Mouse (Mus musculus) megakaryocyte progenitor cell, adult 5-6 weeks (primary cell): ENCODE measurements at regions not wholly inside any gene's neighbourhood (a gene's known extent, or its start where the extent isn't known, plus 50 kb on each side); places are given as distances from the start of the nearest gene placed in this dataset.

Source experiments
- ATAC-seq: replicated peaks from 2 replicates; pipeline ENCODE4 v1.8.0; 2016; ENCODE audit warnings: mild to moderate bottlenecking, moderate TSS enrichment, inconsistent platforms; ENCODE audit not compliant: poor library complexity

DNA sequence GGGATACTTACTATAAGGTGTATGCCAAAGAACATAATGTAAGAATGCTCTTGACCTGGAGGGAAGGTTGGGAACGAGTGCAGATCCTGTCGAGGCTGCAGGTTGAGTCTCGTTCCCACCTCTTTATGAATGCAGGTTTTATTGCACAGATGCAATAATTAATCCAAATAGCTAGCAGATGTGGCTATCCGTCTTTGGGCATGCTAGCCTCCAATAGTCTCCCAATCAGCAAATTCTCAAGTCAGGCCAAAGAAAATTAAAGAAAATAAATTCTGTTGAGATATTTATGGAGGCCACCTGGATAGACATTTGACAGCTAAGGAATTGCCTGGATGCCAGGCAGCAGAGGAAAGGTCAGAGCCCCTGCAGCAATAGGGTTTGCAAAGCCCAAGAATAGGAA is 175.7 kb upstream of the Spag17 start:
- ATAC-seq = no peak

DNA sequence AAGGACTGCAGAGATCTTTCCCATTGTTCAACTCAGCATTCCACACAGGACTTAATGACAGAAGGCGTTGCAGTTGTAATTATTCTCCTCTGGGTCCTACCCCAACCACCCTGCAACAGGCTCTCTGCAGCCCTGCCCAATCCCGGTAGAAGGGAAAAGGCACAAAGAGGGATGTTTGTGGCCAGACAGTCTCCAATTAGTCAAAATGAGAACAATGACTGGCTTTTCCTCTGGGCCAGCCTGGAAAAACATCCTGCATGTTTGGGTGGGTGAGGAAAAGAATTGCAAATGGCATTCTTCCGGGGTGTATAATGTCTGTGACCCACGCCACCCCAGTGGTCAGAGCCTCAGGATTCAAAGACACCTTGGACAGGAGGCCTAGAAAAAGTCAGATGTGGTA is 168.8 kb upstream of the Spag17 start:
- ATAC-seq = no peak

DNA sequence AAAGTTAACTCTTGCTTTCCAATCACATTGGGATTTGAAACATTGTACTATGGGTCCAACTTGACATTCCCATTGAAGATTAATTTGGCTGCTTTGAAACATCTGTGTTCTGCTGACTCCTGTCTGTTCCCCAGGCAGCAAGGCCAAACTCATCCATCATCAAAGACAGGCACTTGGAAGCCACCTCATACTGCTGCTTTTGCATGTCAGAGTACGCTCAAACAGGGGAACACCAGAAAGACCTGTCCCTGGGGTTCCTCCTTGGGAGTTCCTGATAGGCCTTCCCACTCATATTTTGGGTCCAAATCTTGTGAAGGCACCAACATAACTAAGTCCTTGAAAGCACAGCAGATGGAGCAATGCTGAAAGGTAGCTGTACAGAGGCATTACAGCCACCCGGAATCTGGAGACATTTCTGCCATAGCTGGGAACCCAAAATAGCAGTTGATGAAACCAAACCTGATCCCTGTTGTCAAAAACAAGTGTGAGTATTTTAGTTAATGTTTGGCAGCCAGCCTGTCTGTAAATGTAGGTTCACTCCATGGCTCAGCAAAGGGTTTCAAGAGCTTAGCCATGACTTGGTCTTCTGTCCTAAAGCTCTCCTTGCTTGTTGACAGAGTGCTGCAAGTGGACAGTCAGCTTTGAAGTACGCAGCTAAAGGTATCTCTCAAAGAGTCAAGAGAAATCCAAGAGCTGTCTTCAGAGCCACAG is 147.0 kb upstream of the Spag17 start:
- no peak for ATAC-seq

DNA sequence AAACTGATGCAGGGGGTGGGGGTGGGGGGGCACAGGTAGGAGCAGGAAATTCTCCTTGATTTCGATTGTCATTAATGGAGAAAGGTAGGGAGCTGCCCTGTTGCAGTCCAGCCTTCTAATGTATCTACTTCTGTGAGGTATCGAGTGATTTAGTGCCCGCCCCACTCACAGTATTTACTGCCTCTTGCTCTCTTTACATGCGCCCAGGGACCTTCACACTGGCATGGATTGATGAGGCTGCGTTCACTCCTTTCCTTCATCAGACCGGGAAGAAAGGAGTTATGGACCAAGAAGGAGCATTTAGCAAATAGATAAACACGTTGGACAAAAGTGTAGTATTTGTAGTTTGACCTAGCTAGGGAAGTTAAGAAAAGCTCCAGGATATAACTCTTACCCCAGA is 145.6 kb upstream of the Spag17 start:
- no peak for ATAC-seq

DNA sequence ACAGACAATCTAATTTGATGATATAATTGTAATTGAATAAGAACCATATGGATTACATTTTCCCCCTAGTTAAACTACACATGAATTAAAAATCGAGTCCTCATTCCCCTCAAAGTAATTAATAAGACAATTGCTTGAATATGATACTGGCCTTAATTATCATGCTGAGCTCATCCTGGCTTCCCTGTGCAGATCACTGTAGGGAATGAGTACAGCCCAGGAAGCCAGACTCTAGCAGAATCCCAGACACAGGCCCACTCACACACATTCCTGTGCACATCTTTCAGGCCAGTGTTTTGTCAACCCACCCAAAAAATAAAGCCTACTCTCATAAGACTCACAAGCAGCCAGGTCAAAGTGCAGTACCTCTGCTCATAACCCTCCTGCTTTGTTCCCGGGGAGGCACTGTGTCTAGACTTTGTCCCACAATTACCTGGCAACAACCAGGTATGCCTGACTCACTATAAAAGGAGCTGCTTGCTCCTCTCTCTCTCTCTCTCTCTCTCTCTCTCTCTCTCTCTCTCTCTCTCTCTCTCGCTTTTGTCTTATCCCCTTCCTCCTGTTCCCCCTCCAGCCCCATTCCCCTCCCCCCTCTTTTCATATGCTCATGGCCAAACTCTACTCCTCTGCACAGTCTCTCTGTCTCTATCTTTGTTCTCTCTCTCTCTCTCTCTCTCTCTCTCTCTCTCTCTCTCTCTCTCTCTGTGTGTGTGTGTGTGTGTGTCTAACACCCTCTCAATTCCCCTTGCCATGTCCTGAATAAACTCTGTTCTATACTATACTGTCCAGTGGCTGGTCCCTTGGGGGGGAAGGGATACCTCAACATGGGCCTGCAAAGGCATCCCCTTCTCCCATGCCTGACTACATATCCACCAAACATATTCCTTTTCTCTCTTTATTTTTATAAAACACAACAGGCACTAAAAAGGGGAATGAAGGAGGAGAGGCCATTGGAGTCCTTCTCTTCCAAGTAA is 143.7 kb upstream of the Spag17 start:
- ATAC-seq = no peak

DNA sequence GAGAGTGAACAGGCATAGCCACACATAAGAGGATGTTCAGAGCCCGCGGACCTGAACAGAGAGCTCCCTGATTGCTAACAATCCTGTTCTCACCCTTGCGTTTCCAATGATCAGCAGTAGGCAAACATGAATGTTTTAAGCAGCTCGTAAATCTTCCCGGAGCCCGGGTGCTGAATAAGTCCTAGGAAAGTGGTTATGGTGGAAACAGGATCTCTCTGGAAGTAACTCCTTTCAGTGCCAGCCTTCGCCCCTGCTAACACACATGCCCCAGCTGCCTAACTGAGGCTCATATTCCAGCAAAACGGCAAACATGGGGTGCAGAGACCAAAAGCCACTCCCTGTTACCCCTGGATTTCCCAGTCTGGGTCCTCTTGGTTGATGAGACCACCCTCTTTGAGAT is 135.5 kb upstream of the Spag17 start:
- ATAC-seq = no peak

DNA sequence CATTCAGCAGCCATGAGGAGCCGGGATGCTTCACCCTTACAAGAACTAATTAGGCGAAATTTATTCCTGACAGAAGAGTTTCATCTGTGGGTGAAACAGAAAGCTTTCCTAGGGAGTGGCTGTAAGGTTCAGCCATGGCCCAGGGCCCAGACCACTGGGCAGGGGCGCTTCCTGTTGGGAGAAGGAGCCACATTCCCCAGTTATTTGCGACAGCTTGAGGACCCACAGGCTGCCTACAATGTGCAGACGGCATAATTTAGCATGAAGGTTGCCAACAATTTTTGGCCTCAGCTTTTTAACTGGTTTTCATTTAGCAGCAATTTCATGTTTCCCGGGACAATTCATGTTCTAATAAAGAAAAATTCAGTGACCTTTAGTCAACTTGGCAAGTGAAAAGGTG is 106.7 kb upstream of the Spag17 start:
- ATAC-seq = no peak

DNA sequence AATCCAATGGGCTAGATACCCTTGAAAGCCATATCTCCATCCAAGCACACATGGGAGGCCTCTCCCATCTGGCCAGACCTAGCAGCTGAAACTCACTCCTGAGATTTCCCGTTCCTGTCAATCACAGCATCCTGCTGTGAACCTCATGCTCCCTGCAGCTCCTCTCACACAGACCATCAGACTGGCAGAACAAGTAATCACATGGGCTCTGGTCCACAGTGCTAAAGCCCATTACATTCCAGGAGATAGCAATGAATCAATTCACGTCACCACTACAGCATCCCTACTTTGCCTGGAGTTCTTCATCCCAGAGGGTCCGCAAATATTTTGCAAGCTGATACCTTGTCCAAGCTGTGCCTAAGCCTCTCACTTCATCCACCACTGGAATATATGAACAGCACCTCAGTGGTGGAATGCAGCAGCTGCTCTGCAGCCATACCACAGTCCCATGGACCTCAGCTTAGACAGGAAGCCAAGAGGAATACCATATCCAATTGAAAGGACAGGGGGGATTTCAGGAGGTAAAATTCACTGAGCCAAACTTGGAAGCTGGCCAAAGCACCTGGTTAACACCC is 99.2 kb upstream of the Spag17 start:
- ATAC-seq = no peak

DNA sequence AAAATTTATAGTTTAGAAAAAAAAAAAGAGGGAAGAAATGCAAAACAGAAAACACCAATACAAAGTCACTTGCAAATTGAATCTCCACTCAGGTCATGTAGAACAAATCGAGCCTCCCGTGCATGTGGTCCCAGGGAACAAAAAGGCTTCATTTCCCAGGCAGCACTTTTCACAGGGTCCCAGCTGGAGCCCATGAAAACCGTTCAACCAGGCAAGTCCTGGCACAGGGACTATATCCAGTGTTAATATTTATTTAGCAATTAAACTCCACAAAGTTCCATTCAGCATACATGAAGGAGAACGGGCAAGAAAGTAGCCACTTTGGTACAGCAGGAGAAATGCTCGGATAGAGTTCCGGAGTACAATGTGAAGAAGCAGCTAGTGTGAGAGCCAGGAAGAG is 93.9 kb upstream of the Spag17 start:
- no peak for ATAC-seq

DNA sequence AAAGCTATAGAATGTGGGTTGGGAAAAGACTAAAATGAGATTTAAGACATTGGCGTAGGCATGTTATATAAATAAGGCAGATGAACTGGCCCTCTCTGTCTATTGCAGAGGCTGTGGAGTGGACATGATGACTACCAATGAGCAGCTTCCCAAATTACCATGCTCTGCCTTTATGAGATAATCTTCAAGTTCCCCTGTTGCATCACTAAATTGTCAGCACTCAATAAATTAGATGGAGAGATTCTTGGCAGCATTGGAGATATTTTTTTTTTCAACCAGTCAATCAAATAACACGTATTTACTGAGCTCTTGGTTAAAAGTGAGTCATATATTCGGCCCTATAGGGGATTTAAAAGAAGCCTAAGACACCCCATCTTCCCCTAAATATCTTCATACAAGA is 91.6 kb upstream of the Spag17 start:
- no peak for ATAC-seq

DNA sequence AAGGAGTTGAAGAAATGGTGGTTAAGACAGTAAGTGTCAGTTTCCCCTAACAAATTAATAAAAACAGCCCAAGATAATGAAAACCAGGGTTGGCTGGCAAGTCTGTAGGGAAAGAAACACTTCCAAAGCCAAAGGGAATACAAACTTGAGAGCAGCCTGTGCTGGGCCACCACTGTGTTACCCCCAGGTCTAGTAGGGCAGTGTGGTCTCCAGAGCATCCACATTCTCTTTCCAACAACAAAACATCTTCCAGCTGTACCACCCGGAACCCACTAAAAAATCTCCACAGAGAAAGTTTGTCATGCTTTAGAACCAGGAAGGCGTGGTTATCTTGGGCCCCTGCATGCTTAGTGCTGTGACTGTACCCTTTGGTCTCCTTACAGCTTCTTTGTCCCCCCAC is 89.4 kb upstream of the Spag17 start:
- no peak for ATAC-seq

DNA sequence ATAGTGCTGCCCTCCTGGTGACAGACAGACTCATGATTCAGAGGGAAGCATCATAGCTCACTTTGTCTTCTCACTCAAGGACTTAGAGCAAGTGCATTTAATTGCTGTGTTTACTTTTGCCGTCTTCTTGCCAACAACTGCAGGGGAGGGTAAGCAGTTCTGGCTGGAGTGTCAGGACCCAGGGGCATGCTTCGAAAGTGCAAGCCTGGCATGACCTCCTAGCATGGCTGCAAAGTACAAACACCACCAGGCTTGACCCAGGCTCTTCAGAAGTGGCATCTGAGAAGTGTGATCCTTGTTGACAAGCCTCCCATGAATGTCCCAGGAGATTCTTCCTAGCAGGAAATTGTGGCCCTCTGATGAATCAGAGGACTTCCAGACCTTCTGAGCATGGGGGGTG is 87.4 kb upstream of the Spag17 start:
- no peak for ATAC-seq

DNA sequence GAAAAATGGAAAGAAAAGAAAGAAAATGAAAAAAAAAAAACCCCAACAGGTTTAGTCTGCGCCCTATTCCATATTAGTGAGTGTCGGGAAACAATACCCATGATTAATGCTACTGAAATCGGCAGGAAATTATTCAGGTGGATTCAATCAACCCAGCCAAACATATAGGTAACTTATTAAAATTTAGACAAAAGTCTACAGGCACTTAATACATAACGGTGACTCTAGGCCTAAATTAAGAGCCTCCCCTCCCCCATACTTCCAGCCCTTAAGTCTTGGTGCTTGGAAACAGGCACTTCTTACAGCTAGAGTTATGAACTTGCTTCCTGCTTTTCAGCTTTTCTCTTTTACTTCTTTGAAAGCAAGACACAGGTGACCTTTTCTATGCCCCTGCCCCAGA is 74.7 kb upstream of the Spag17 start:
- no peak for ATAC-seq

DNA sequence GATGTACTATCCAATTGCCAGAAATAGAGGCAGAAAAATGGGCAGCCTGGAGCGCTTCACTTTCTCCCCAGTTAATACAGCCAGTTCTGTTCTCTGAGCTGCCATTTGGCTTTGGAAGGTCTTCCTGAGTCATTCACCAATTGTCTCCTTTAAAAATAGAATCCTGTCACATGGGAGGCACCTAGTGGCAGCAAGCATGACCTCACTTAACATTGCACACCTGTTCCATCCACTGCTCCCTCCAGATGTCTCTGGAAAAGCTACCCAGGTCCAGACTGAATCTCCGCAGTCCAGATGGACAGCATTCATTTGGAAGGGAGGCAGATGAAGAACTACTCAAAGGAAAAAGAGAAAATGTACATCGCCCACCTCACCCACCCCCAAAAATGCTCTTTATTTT is 73.9 kb upstream of the Spag17 start:
- no peak for ATAC-seq

DNA sequence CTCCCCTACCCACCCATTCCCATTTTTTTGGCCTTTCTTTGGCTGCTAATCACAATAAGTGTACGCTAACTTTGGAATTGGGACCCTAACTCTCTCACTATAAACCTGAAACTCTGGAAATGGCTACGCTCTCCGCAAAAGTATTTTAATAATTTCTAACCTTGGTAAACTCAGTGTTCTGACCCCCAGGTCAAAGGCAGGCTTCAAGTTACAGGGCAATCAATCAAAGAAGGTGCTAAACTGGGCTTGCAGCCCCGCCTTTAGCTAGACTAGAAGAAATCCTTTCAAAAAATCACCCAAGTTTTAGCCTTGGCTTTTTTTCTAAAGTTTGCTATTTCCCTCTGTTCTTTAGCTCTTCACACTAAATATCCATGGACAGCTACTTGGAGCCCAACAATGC is 72.4 kb upstream of the Spag17 start:
- ATAC-seq = no peak

DNA sequence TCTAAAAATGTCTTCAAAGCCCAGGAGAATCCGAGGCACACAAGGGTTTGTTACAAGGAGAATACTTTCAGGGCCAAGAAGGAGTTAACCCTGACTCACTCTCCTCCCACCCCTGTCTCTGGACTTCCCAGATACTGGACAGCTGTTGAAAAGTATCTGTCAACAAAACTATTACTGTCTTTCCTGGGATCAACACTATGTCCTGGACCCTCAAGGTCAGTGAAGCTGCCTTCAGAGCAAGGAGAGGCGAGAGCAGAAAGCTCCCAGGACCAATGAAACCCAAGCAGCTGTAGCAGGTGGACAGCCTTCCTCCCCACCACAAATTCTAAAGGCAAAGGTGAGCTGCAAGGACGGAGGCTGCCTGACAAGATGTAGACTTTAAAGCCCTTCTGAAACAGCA is 70.1 kb upstream of the Spag17 start:
- ATAC-seq = no peak

DNA sequence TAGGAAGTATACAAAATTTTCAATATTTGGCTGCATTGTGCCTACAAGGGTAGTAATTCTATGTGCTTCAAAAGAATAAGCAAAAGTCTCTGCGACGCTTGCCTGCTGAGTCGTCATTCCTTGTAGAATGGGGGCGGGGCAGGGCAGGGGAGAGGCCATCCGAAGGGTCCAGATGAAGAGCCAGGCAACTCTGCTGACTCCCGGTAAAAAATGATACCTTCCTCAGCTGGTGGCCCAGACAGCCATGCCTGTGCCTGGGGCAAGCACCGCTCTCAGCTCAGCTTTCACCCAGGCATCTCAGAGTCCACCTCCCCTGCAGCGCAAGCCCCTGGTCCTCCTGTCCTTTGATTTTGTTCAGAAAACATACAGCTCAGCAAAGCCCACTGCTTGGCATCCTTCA is 67.2 kb upstream of the Spag17 start:
- ATAC-seq = no peak

DNA sequence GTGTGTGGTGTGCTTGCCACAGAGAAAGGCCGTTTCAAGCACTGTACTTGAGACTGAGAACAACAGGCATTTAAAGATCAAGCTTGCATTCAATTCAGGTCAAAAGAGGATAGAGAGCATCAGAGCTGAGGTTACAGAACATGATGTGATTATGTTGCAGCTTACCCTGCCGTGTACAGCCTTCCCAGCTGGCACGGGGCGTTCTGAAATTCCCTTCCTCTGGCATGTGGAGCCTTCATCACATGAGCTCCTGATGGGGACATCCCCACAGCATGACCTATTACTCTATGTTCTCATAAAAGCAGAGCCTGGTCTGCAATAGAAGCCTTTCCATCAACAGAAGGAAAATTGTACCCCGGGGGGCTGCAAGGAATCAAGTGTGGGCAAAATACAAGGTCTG is 62.5 kb upstream of the Spag17 start:
- ATAC-seq = no peak

DNA sequence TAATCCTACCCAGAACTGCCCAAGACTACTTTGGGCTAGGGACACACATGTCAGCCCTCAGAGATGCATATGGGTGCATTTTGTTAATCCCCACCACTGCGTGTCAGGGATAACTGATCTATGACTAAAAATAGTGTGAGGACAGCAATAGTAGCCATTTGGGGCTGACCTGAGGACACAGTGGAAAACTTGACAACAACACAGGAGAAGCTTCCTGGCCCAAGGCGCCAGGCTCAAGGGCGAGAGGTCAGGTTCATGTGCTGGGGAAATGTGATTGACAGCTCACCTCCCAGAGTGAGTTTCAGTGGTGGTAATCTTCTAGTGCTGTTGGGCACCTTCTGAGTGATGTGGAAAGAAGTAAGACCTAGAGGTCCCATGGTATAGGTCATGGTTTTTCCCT is 62.0 kb upstream of the Spag17 start:
- no peak for ATAC-seq
